Mouse (Mus musculus) CH12.LX (cell line): Measurements from ENCODE around the gene Rapgef2. TPM values are rescaled to one million over a fixed set of nuclear protein-coding genes. Genes with fewer than 3 reads are reported as not detected.

Source experiments
- DNase-seq: peaks from one replicate; pipeline ENCODE4 v3.0.0-alpha.2; 2013; ENCODE audit errors: extremely low read depth
- H3K27ac ChIP-seq: 2 replicates; pipeline ENCODE4 v1.5.1; 2012; ENCODE audit warnings: low read depth, mild to moderate bottlenecking, control low read depth, moderate library complexity; ENCODE audit not compliant: insufficient read depth
- H3K27me3 ChIP-seq: replicated peaks from 2 replicates; pipeline ENCODE3; 2012; ENCODE audit warnings: inconsistent platforms
- H3K36me3 ChIP-seq, 2 experiments: replicated peaks in 1 of 2; 2 replicates each; pipeline versions ENCODE3 to v1.6.1; 2012; ENCODE audit warnings: inconsistent platforms in 1 of 2, low read length in 1 of 2, mild to moderate bottlenecking in 1 of 2, mixed read lengths in 1 of 2, moderate library complexity in 1 of 2; ENCODE audit not compliant: control insufficient read depth in 1 of 2, insufficient read depth in 1 of 2
- H3K4me1 ChIP-seq, 2 experiments: 2 replicates each; pipeline ENCODE4 v1.6.1; 2012; ENCODE audit warnings: inconsistent platforms in 1 of 2, moderate library complexity in 1 of 2; ENCODE audit not compliant: insufficient read depth in 2 of 2, control insufficient read depth in 1 of 2
- H3K4me2 ChIP-seq: 2 replicates; pipeline ENCODE4 v1.6.1; 2012; ENCODE audit warnings: low read depth, mild to moderate bottlenecking, control low read depth; ENCODE audit not compliant: poor library complexity, insufficient read depth, severe bottlenecking
- H3K4me3 ChIP-seq, 3 experiments: fragments of 150-350 bp in 1 of 3; sonication (generic) in 1 of 3; replicated peaks in 1 of 3; 2 replicates each; pipeline versions ENCODE3 to v1.5.1; 2011 to 2012; ENCODE audit warnings: low read depth in 2 of 3, low read length in 2 of 3, mild to moderate bottlenecking in 2 of 3, moderate library complexity in 2 of 3, control low read depth in 1 of 3, improper control_type of control experiment in 1 of 3, inconsistent platforms in 1 of 3, mixed read lengths in 1 of 3; ENCODE audit not compliant: poor library complexity in 1 of 3
- H3K79me2 ChIP-seq: replicated peaks from 2 replicates; pipeline ENCODE4 v1.6.1; 2012; ENCODE audit warnings: mild to moderate bottlenecking, moderate library complexity; ENCODE audit not compliant: control insufficient read depth, poor library complexity, insufficient read depth, severe bottlenecking; ENCODE audit errors: extremely low read depth
- H3K9ac ChIP-seq: 2 replicates; pipeline ENCODE4 v1.6.1; 2012; ENCODE audit warnings: low read depth, mild to moderate bottlenecking, control low read depth, moderate library complexity; ENCODE audit not compliant: insufficient read depth
- H3K9me3 ChIP-seq: replicated peaks from 2 replicates; pipeline ENCODE3; 2012; ENCODE audit warnings: low read length, inconsistent platforms, mixed read lengths
- CHD1 ChIP-seq: IDR thresholded peaks from 2 replicates; pipeline ENCODE4 v1.6.1; 2012; ENCODE audit warnings: low read depth, low read length, improper control_type of control experiment, inconsistent platforms
- CTCF ChIP-seq, 2 experiments: IDR thresholded peaks in 1 of 2; conservative IDR thresholded peaks in 1 of 2; 2 replicates each; pipeline ENCODE4 v1.5.1; 2011 to 2012; ENCODE audit warnings: low read depth in 2 of 2, low read length in 2 of 2, improper control_type of control experiment in 1 of 2, inconsistent platforms in 1 of 2, mild to moderate bottlenecking in 1 of 2, moderate library complexity in 1 of 2
- E2F4 ChIP-seq: IDR thresholded peaks from 2 replicates; pipeline ENCODE4 v1.6.1; 2011; ENCODE audit warnings: low read depth, low read length, improper control_type of control experiment; ENCODE audit not compliant: insufficient replicate concordance
- ELF1 ChIP-seq: IDR thresholded peaks from 2 replicates; pipeline ENCODE4 v1.6.1; 2014; ENCODE audit warnings: low read depth, mild to moderate bottlenecking, inconsistent platforms, low read length, improper control_type of control experiment
- EP300 ChIP-seq: IDR thresholded peaks from 2 replicates; pipeline ENCODE4 v1.6.1; 2011; ENCODE audit warnings: low read length, improper control_type of control experiment
- ETS1 ChIP-seq: conservative IDR thresholded peaks from 2 replicates; pipeline ENCODE4 v1.6.1; 2012; ENCODE audit warnings: low read depth, mild to moderate bottlenecking, inconsistent platforms, low read length, improper control_type of control experiment, moderate library complexity
- IRF4 ChIP-seq: IDR thresholded peaks from 2 replicates; pipeline ENCODE4 v1.6.1; 2014; ENCODE audit warnings: low read depth, mild to moderate bottlenecking, inconsistent platforms, low read length, improper control_type of control experiment
- JUN ChIP-seq: IDR thresholded peaks from 2 replicates; pipeline ENCODE4 v1.6.1; 2011; ENCODE audit warnings: low read depth, mild to moderate bottlenecking, low read length, improper control_type of control experiment, moderate library complexity; ENCODE audit not compliant: insufficient read depth
- JUND ChIP-seq: conservative IDR thresholded peaks from 2 replicates; pipeline ENCODE4 v1.6.1; 2011; ENCODE audit warnings: low read depth, low read length, improper control_type of control experiment
- KAT2A ChIP-seq: IDR thresholded peaks from 2 replicates; pipeline ENCODE4 v1.6.1; 2012; ENCODE audit warnings: low read length, improper control_type of control experiment, inconsistent platforms; ENCODE audit not compliant: insufficient replicate concordance
- MAZ ChIP-seq: IDR thresholded peaks from 2 replicates; pipeline ENCODE4 v1.6.1; 2012; ENCODE audit warnings: low read depth, mild to moderate bottlenecking, inconsistent platforms, low read length, improper control_type of control experiment, moderate library complexity
- MEF2A ChIP-seq: IDR thresholded peaks from 2 replicates; pipeline ENCODE4 v1.6.1; 2014; ENCODE audit warnings: low read depth, mild to moderate bottlenecking, inconsistent platforms, low read length, improper control_type of control experiment, borderline replicate concordance
- MXI1 ChIP-seq: IDR thresholded peaks from 2 replicates; pipeline ENCODE4 v1.6.1; 2011; ENCODE audit warnings: mild to moderate bottlenecking, low read depth, low read length, improper control_type of control experiment
- NRF1 ChIP-seq: IDR thresholded peaks from 2 replicates; pipeline ENCODE4 v1.6.1; 2014; ENCODE audit warnings: low read depth, mild to moderate bottlenecking, inconsistent platforms, low read length, improper control_type of control experiment, moderate library complexity
- PAX5 ChIP-seq: IDR thresholded peaks from 2 replicates; pipeline ENCODE4 v1.6.1; 2012; ENCODE audit warnings: low read length, inconsistent platforms, mixed read lengths
- POLR2AphosphoS2 ChIP-seq: IDR thresholded peaks from 2 replicates; pipeline ENCODE4 v1.6.1; 2011; ENCODE audit warnings: low read depth, low read length, improper control_type of control experiment
- RCOR1 ChIP-seq: conservative IDR thresholded peaks from 2 replicates; pipeline ENCODE4 v1.6.1; 2012; ENCODE audit warnings: low read depth, mild to moderate bottlenecking, inconsistent platforms, low read length, improper control_type of control experiment
- TBP ChIP-seq: conservative IDR thresholded peaks from 2 replicates; pipeline ENCODE4 v1.6.1; 2011; ENCODE audit warnings: low read depth, low read length, improper control_type of control experiment
- USF1 ChIP-seq: IDR thresholded peaks from 2 replicates; pipeline ENCODE4 v1.6.1; 2014; ENCODE audit warnings: low read depth, mild to moderate bottlenecking, inconsistent platforms, low read length, improper control_type of control experiment
- ZC3H11A ChIP-seq: IDR thresholded peaks from 2 replicates; pipeline ENCODE4 v1.6.1; 2012; ENCODE audit warnings: low read depth, mild to moderate bottlenecking, inconsistent platforms, low read length, improper control_type of control experiment
- ZKSCAN1 ChIP-seq: IDR thresholded peaks from 2 replicates; pipeline ENCODE4 v1.6.1; 2012; ENCODE audit warnings: low read depth, inconsistent platforms, low read length, improper control_type of control experiment, borderline replicate concordance
- ZMIZ1 ChIP-seq: IDR thresholded peaks from 2 replicates; pipeline ENCODE4 v1.6.1; 2012; ENCODE audit warnings: low read depth, mild to moderate bottlenecking, inconsistent platforms, low read length, improper control_type of control experiment
- dilution Hi-C: fragments of 300-500 bp; cut with MboI; formaldehyde crosslinking; loops from 2 replicates; pipeline ENCODE4 v1.14.3; 2020; ENCODE audit warnings: low sequenced_read_pairs; ENCODE audit not compliant: extremely low pct_unique_long_range_greater_than_20kb, extremely low pct_ligation_motif_present
- in situ Hi-C: fragments of 300-500 bp; cut with MboI; formaldehyde crosslinking; loops from 3 replicates; pipeline ENCODE4 v1.14.3; 2019; ENCODE audit warnings: low sequenced_read_pairs, low pct_ligation_motif_present, low pct_unique_long_range_greater_than_20kb, mixed read lengths
- polyA plus RNA-seq: library from polyadenylated mRNA; unstranded; fragments of >175 nt; gene quantifications from 2 replicates; pipeline ENCODE4 v1.2.1, GENCODE M21; 2012; ENCODE audit warnings: low read depth; ENCODE audit not compliant: insufficient read length
- total RNA-seq, 2 experiments: library from RNA; depleted of rRNA; stranded (reverse); fragments of 300-350 nt in 1 of 2; fragments of >200 nt in 1 of 2; gene quantifications; 2 replicates each; pipeline ENCODE4 v1.2.3; 2012 to 2014

Gene Rapgef2
- total and polyA plus RNA-seq, 3 experiments, result 0.72 to 3.1 (median 2.6) TPM

DNA sequence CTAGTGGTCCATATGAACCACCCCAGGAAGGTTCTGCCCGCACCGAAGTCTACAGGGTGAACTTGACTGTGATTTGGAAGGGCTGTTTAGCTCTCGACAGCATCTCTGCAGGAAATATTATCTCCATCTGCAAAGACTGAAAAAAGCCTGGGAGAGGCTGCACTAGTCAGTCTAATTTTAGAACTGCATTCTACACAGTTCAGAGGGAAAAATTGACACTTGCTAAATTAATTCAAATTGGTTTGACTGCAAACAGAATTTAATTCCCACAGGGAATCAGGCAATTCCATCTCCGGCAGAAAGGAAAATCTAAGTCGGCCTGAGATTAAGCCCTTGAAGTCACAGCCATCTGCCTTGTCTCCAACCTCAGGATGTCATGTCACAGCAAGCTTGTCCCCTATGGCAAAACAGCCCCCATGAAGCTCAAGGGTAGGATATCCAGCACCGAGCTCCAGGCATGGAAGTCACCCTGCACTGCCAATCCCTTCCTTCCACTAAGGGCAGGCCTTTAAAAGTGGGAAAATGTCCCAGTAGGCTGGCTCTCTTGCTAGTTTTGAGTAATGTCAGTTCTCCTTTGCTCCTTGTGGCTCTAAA is 262.5 kb downstream of the Rapgef2 start:
- Histone ChIP-seq H3K9ac (no peak overlapping the region), H3K27me3 (no peaks in the 10 kb centered on the region), H3K27ac (no peak overlapping the region), H3K4me1 (no peaks in the 10 kb centered on the region), H3K9me3 (no peaks in the 10 kb centered on the region), H3K4me2 (no peak overlapping the region), H3K79me2 (no peaks in the 10 kb centered on the region), H3K36me3 (no peaks in the 10 kb centered on the region), H3K4me3 (no peak overlapping the region)
- in situ Hi-C loops, result no loop called here
- dilution Hi-C loops, result no loop called here
- TF ChIP-seq MAZ (no peak), CTCF (conservative IDR thresholded peaks at IDR 0.05 in 1 of 2, IDR thresholded peaks at IDR 0.05 in 1 of 2; ENCODE audit: low read depth in 2 of 2, low read length in 2 of 2) (no peak), IRF4 (no peak), NRF1 (no peak), MXI1 (no peak)
- no peak for DNase-seq

GRCm38 (mm10) chr3:79022690-79023089 is 263.6 kb downstream of the Rapgef2 start:
- no peaks in the 10 kb centered on the region for H3K4me1 ChIP-seq
- H3K4me2 ChIP-seq, result no peak overlapping the region
- no peaks in the 10 kb centered on the region for H3K27me3 ChIP-seq
- in situ Hi-C loops (no loop called here), dilution Hi-C loops (no loop called here)
- DNase-seq, result no peak
- no peaks in the 10 kb centered on the region for H3K36me3 ChIP-seq
- no peaks in the 10 kb centered on the region for H3K79me2 ChIP-seq
- no peak overlapping the region for H3K27ac ChIP-seq
- H3K9me3 ChIP-seq, result no peaks in the 10 kb centered on the region
- H3K4me3 ChIP-seq, result no peak overlapping the region
- H3K9ac ChIP-seq, result no peak overlapping the region
- no peak for TF ChIP-seq CTCF (conservative IDR thresholded peaks at IDR 0.05 in 1 of 2, IDR thresholded peaks at IDR 0.05 in 1 of 2; ENCODE audit: low read depth in 2 of 2, low read length in 2 of 2)
- no peak for TF ChIP-seq PAX5
- TF ChIP-seq ZC3H11A, result no peak
- no peak for TF ChIP-seq ZMIZ1

GRCm38 (mm10) chr3:79017440-79017839 is 268.9 kb downstream of the Rapgef2 start:
- H3K4me2 ChIP-seq, result no peak overlapping the region
- dilution Hi-C loops, result no loop called here
- H3K9ac ChIP-seq, result no peak overlapping the region
- H3K79me2 ChIP-seq, result no peaks in the 10 kb centered on the region
- H3K36me3 ChIP-seq, result no peaks in the 10 kb centered on the region
- H3K27me3 ChIP-seq, result no peaks in the 10 kb centered on the region
- no peak overlapping the region for H3K4me3 ChIP-seq
- no peak for TF ChIP-seq POLR2AphosphoS2
- no peak for TF ChIP-seq CHD1
- no peak for TF ChIP-seq IRF4
- no peak for TF ChIP-seq JUND
- TF ChIP-seq ZC3H11A, result no peak
- no peak for TF ChIP-seq RCOR1
- TF ChIP-seq E2F4, result no peak
- no peak for TF ChIP-seq USF1
- TF ChIP-seq EP300, result no peak
- no peak for TF ChIP-seq ETS1
- TF ChIP-seq MEF2A, result no peak
- no peak for TF ChIP-seq ELF1
- no peak for TF ChIP-seq TBP
- no peak for TF ChIP-seq ZKSCAN1
- TF ChIP-seq PAX5, result no peak
- no peak for TF ChIP-seq NRF1
- TF ChIP-seq KAT2A, result no peak
- no peak for TF ChIP-seq CTCF (conservative IDR thresholded peaks at IDR 0.05 in 1 of 2, IDR thresholded peaks at IDR 0.05 in 1 of 2; ENCODE audit: low read depth in 2 of 2, low read length in 2 of 2)
- no peak for TF ChIP-seq JUN
- DNase-seq, result no peak
- no peaks in the 10 kb centered on the region for H3K9me3 ChIP-seq
- peaks cover 0 to 3% of the 10 kb centered on the region in 2 experiments; a peak in 1 of 4 replicates for H3K4me1 ChIP-seq
- H3K27ac ChIP-seq, result no peak overlapping the region
- in situ Hi-C loops, result no loop called here
